19 mouse cellular contexts compared by ENCODE assay signal in the genomic region with DNA sequence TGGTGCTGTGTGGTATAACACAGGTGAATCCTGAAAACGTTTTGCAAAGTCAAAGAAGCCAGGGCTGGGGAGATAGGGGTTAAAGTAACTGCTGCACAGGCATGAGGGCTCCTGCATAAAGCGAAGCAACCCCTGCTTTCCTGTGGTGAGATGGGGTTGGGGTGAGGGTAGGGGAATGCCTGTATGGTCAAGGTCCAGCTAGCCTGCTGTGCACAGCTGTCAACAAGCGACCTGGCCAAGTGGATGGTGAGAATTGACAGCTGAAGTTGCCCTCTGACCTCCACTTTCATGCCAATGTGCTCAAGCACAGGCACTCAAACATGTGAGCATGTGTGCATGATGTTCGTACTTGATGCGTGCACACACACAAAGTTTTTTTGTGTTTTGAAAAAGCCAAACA.
A peak's percentile ranks its signal among the peaks of the same experiment; 100 is the strongest.
DNase-seq lines count a peak whose midpoint lies in the region; ATAC-seq and TF ChIP-seq lines count a peak whose summit lies in the region.
"Had no signal": no experiment of that assay in that cellular context is flagged by ENCODE, and none has a peak within 500 bp of the region (broad histone marks: within the 10 kb centered on the region; RNA-seq: fewer than 3 reads in every experiment).

No protein-coding gene starts in this region.

- TF ChIP-seq CTCF in liver, postnatal 0 days (IDR thresholded peaks at IDR 0.05; ENCODE audit: low read depth): no peak

- WGBS in liver, embryonic 11.5 days: 53% methylated on average over 5 of the region's 5 CpGs
- WGBS in liver, embryonic 12.5 days (ENCODE audit: insufficient replicate concordance): 48% methylated on average over 5 of the region's 5 CpGs
- WGBS in liver, postnatal 0 days (ENCODE audit: insufficient replicate concordance): 47% methylated on average over 5 of the region's 5 CpGs
- 52% methylated on average over 5 of the region's 5 CpGs for WGBS in hindbrain, embryonic 12.5 days

- no peak overlapping the region for H3K4me3 ChIP-seq in liver, embryonic 11.5 days (ENCODE audit: low read depth, low read length)
- no peak overlapping the region for H3K4me3 ChIP-seq in liver, embryonic 12.5 days
- H3K4me3 ChIP-seq in liver, postnatal 0 days (ENCODE audit: low read depth, low read length): no peak overlapping the region
- H3K4me3 ChIP-seq in hindbrain, embryonic 12.5 days: no peak overlapping the region
- H3K4me3 ChIP-seq: embryonic facial prominence, embryonic 12.5 days; forebrain, embryonic 15.5 days; heart, embryonic 10.5 days had no signal

- TF ChIP-seq EP300 in liver, postnatal 0 days (IDR thresholded peaks at IDR 0.05; ENCODE audit: low read depth): no peak

- H3K9me3 ChIP-seq in liver, embryonic 11.5 days (ENCODE audit: control insufficient read depth, low read length): no peaks in the 10 kb centered on the region
- H3K9me3 ChIP-seq in liver, embryonic 12.5 days (replicated peaks): no peaks in the 10 kb centered on the region
- no peaks in the 10 kb centered on the region for H3K9me3 ChIP-seq in liver, postnatal 0 days (ENCODE audit: low read length)
- H3K9me3 ChIP-seq in hindbrain, embryonic 12.5 days (replicated peaks): no peaks in the 10 kb centered on the region
- H3K9me3 ChIP-seq: embryonic facial prominence, embryonic 12.5 days; forebrain, embryonic 15.5 days; heart, embryonic 10.5 days had no signal

- no peaks in the 10 kb centered on the region for H3K36me3 ChIP-seq in liver, embryonic 11.5 days (ENCODE audit: control insufficient read depth, insufficient read depth, low read length)
- no peaks in the 10 kb centered on the region for H3K36me3 ChIP-seq in liver, embryonic 12.5 days
- H3K36me3 ChIP-seq in liver, postnatal 0 days (replicated peaks; ENCODE audit: insufficient read depth, low read length): no peaks in the 10 kb centered on the region
- H3K36me3 ChIP-seq in hindbrain, embryonic 12.5 days: no peaks in the 10 kb centered on the region
- H3K36me3 ChIP-seq: embryonic facial prominence, embryonic 12.5 days; forebrain, embryonic 15.5 days; heart, embryonic 10.5 days had no signal

- H3K27me3 ChIP-seq in liver, embryonic 11.5 days (replicated peaks; ENCODE audit: control insufficient read depth, insufficient read depth, low read length): no peaks in the 10 kb centered on the region
- no peaks in the 10 kb centered on the region for H3K27me3 ChIP-seq in liver, embryonic 12.5 days (replicated peaks)
- no peaks in the 10 kb centered on the region for H3K27me3 ChIP-seq in liver, postnatal 0 days (ENCODE audit: insufficient read depth, low read length)
- H3K27me3 ChIP-seq in hindbrain, embryonic 12.5 days: no peaks in the 10 kb centered on the region
- H3K27me3 ChIP-seq: embryonic facial prominence, embryonic 12.5 days; forebrain, embryonic 15.5 days had no signal

- H3K4me2 ChIP-seq in liver, embryonic 11.5 days: no peak overlapping the region
- no peak overlapping the region for H3K4me2 ChIP-seq in liver, embryonic 12.5 days
- no peak overlapping the region for H3K4me2 ChIP-seq in liver, postnatal 0 days (ENCODE audit: low read depth, low read length)
- H3K4me2 ChIP-seq in hindbrain, embryonic 12.5 days (replicated peaks): no peak overlapping the region
- H3K4me2 ChIP-seq: embryonic facial prominence, embryonic 12.5 days; forebrain, embryonic 15.5 days had no signal

- no peak for ATAC-seq in liver, embryonic 11.5 days (replicated peaks; ENCODE audit: low FRiP score)
- peak; percentile 57; the same call in 1 of the 2 replicates for ATAC-seq in liver, embryonic 12.5 days
- ATAC-seq in liver, postnatal 0 days: peak; percentile 64
- no peak for ATAC-seq in hindbrain, embryonic 12.5 days (ENCODE audit: low FRiP score)
- ATAC-seq: forebrain, embryonic 15.5 days had no signal

- H3K27ac ChIP-seq in liver, embryonic 11.5 days (ENCODE audit: low read depth, low read length): no peak overlapping the region
- H3K27ac ChIP-seq in liver, embryonic 12.5 days: no peak overlapping the region
- no peak overlapping the region for H3K27ac ChIP-seq in liver, postnatal 0 days (ENCODE audit: low read depth)
- no peak overlapping the region for H3K27ac ChIP-seq in hindbrain, embryonic 12.5 days
- H3K27ac ChIP-seq: embryonic facial prominence, embryonic 12.5 days; forebrain, embryonic 15.5 days; heart, embryonic 10.5 days had no signal

- DNase-seq in liver: peak; percentile 15
- DNase-seq in liver, embryonic 11.5 days (ENCODE audit: low spot score): no peak
- peak; percentile 29 for DNase-seq in liver, postnatal 0 days
- DNase-seq in lung, postnatal 25 days (ENCODE audit: low spot score): peak; percentile 3
- DNase-seq in neural tube, embryonic 10.5 days (ENCODE audit: extremely low spot score, low spot score): no peak
- DNase-seq in urinary bladder, postnatal 10 days (ENCODE audit: low spot score): no peak
- DNase-seq: adrenal gland, postnatal 10 days; cerebellum, adult 11 months; cerebellum, adult 9-10 months; cerebellum, postnatal 25 days; gastrocnemius, postnatal 10 days; heart, adult 18-20 months; heart, postnatal 10 days; heart, postnatal 4 days had no signal

- H3K4me1 ChIP-seq in liver, embryonic 11.5 days (replicated peaks; ENCODE audit: control insufficient read depth, insufficient read depth, low read length): no peaks in the 10 kb centered on the region
- no peaks in the 10 kb centered on the region for H3K4me1 ChIP-seq in liver, embryonic 12.5 days
- H3K4me1 ChIP-seq in liver, postnatal 0 days (ENCODE audit: insufficient read depth): no peaks in the 10 kb centered on the region
- 0 out of 2 replicates have a peak, but pooled peaks cover 2% of the 10 kb centered on the region for H3K4me1 ChIP-seq in hindbrain, embryonic 12.5 days
- H3K4me1 ChIP-seq: embryonic facial prominence, embryonic 12.5 days had no signal

- no peak overlapping the region for H3K9ac ChIP-seq in liver, embryonic 11.5 days (ENCODE audit: low read depth, low read length)
- no peak overlapping the region for H3K9ac ChIP-seq in liver, embryonic 12.5 days
- H3K9ac ChIP-seq in liver, postnatal 0 days (replicated peaks): no peak overlapping the region
- H3K9ac ChIP-seq in hindbrain, embryonic 12.5 days: no peak overlapping the region
- H3K9ac ChIP-seq: embryonic facial prominence, embryonic 12.5 days; forebrain, embryonic 15.5 days had no signal

Comparison
In these comparisons a context has a peak if more than half of its experiments do, and no peak if none do; other contexts are left out.
1. DNase-seq: peak in liver (single experiment), liver, postnatal 0 days (single experiment) and lung, postnatal 25 days (single experiment); none in liver, embryonic 11.5 days (single experiment), neural tube, embryonic 10.5 days (single experiment) and urinary bladder, postnatal 10 days (single experiment).
2. ATAC-seq: peak in liver, embryonic 12.5 days (single experiment) and liver, postnatal 0 days (single experiment); none in liver, embryonic 11.5 days (single experiment) and hindbrain, embryonic 12.5 days (single experiment).